Mouse (Mus musculus) intestine, embryonic 14.5 days (tissue): ENCODE measurements around the gene Gprc5b. TPM values are rescaled to one million over a fixed set of nuclear protein-coding genes. Genes with fewer than 3 reads are reported as not detected.

Experiments used
- ATAC-seq: fragments of 200-750 bp; cut with Nextera tagmentation; replicated peaks from 2 replicates; pipeline ENCODE4 v1.8.0; 2017; ENCODE audit warnings: low read depth, moderate number of reproducible peaks, moderate TSS enrichment, moderate library complexity; ENCODE audit not compliant: low FRiP score, low TSS enrichment
- DNase-seq: peaks from one replicate; pipeline ENCODE4 v3.0.0-alpha.2; 2018; ENCODE audit warnings: low spot score
- H3K27ac ChIP-seq: fragments of 300-500 bp; sonication (generic); 2 replicates; pipeline ENCODE4 v1.5.1; 2014; ENCODE audit warnings: low read depth, mild to moderate bottlenecking, control low read depth
- H3K27me3 ChIP-seq: fragments of 300-500 bp; sonication (generic); replicated peaks from 2 replicates; pipeline ENCODE4 v1.6.1; 2014; ENCODE audit warnings: low read length, control low read depth; ENCODE audit not compliant: control insufficient read depth, insufficient read depth
- H3K36me3 ChIP-seq: fragments of 300-500 bp; sonication (generic); 2 replicates; pipeline ENCODE4 v1.6.1; 2014; ENCODE audit warnings: low read length, control low read depth; ENCODE audit not compliant: control insufficient read depth, insufficient read depth
- H3K4me1 ChIP-seq: fragments of 300-500 bp; sonication (generic); replicated peaks from 2 replicates; pipeline ENCODE4 v1.6.1; 2014; ENCODE audit warnings: low read length, control low read depth, mixed read lengths; ENCODE audit not compliant: control insufficient read depth, insufficient read depth
- H3K4me2 ChIP-seq: fragments of 300-500 bp; sonication (generic); 2 replicates; pipeline ENCODE4 v1.6.1; 2014; ENCODE audit warnings: low read length
- H3K4me3 ChIP-seq: fragments of 300-500 bp; sonication (generic); 2 replicates; pipeline ENCODE4 v1.5.1; 2014; ENCODE audit warnings: low read depth, low read length, control low read depth, mixed read lengths
- H3K9ac ChIP-seq: fragments of 300-500 bp; sonication (generic); 2 replicates; pipeline ENCODE4 v1.6.1; 2014; ENCODE audit warnings: mild to moderate bottlenecking, low read length
- H3K9me3 ChIP-seq: fragments of 300-500 bp; sonication (generic); 2 replicates; pipeline ENCODE4 v1.6.1; 2016; ENCODE audit warnings: low read length, control low read depth; ENCODE audit not compliant: control insufficient read depth
- WGBS: fragments of 180-500 bp; shearing (Covaris S2); extraction: QIAGEN DNeasy Blood & Tissue Kit; methylation state at CpG from one replicate; pipeline ENCODE4 v1.1.7; 2014; 5-methylcytosine and 5-hydroxymethylcytosine counted together
- polyA plus RNA-seq: library from polyadenylated mRNA; unstranded; fragments of >200 nt; fragmentation: Nextera tagmentation; extraction: Ambion mirVana; gene quantifications from 2 replicates; pipeline ENCODE4 v1.2.1, GENCODE M21; 2014

Gprc5b gene
- polyA plus RNA-seq, 1 experiment from 2014 or later = 7.9 TPM

- Histone ChIP-seq H3K9me3 (no peaks in the 10 kb centered on the region), H3K4me3 (no peak overlapping the region), H3K27me3 (no peaks in the 10 kb centered on the region), H3K9ac (no peak overlapping the region), H3K36me3 (no peaks in the 10 kb centered on the region), H3K4me2 (no peak overlapping the region), H3K27ac (no peak overlapping the region), H3K4me1 (no peaks in the 10 kb centered on the region)
- DNase-seq (no peak), ATAC-seq (no peak)
- WGBS = 50% methylated on average over 2 of the region's 2 CpGs
Measured at GRCm38 (mm10) chr7:118935306-118935705, 59.7 kb downstream of the Gprc5b start.

GRCm38 (mm10) chr7:118931502-118932395 lies 63.3 kb downstream of the Gprc5b start:
- Histone ChIP-seq H3K27me3 (no peaks in the 10 kb centered on the region), H3K4me2 (no peak overlapping the region), H3K36me3 (no peaks in the 10 kb centered on the region), H3K9me3 (no peaks in the 10 kb centered on the region), H3K27ac (no peak overlapping the region), H3K4me3 (no peak overlapping the region), H3K4me1 (no peaks in the 10 kb centered on the region), H3K9ac (no peak overlapping the region)
- WGBS = 77% methylated on average over 17 of the region's 17 CpGs
- DNase-seq (no peak), ATAC-seq (no peak)

GRCm38 (mm10) chr7:118929601-118930311 lies 65.3 kb downstream of the Gprc5b start:
- H3K4me2 ChIP-seq = no peak overlapping the region
- peak; percentile 73 for ATAC-seq

GRCm38 (mm10) chr7:118928916-118929315 lies 66.1 kb downstream of the Gprc5b start:
- no peak overlapping the region for H3K4me2 ChIP-seq
- WGBS = 61% methylated on average over 8 of the region's 8 CpGs
- H3K9ac ChIP-seq = no peak overlapping the region
- H3K9me3 ChIP-seq = no peaks in the 10 kb centered on the region
- ATAC-seq = no peak
- no peak overlapping the region for H3K4me3 ChIP-seq
- no peak overlapping the region for H3K27ac ChIP-seq
- no peaks in the 10 kb centered on the region for H3K4me1 ChIP-seq
- no peaks in the 10 kb centered on the region for H3K27me3 ChIP-seq
- H3K36me3 ChIP-seq = no peaks in the 10 kb centered on the region
- DNase-seq = no peak

More at GRCm38 (mm10) chr7:118929601-118930311, 65.3 kb downstream of the Gprc5b start:
- Histone ChIP-seq H3K9ac (no peak overlapping the region), H3K4me1 (no peaks in the 10 kb centered on the region), H3K36me3 (no peaks in the 10 kb centered on the region), H3K27ac (no peak overlapping the region), H3K9me3 (no peaks in the 10 kb centered on the region), H3K27me3 (no peaks in the 10 kb centered on the region), H3K4me3 (no peak overlapping the region)
- peak; percentile 70 for DNase-seq
- 13% methylated on average over 16 of the region's 16 CpGs for WGBS

- no peak overlapping the region for H3K4me3 ChIP-seq
- no peak overlapping the region for H3K9ac ChIP-seq
- H3K4me1 ChIP-seq = no peaks in the 10 kb centered on the region
- H3K27ac ChIP-seq = no peak overlapping the region
- no peaks in the 10 kb centered on the region for H3K9me3 ChIP-seq
- no peaks in the 10 kb centered on the region for H3K27me3 ChIP-seq
- no peaks in the 10 kb centered on the region for H3K36me3 ChIP-seq
- ATAC-seq = no peak
- no peak for DNase-seq
- 86% methylated on average over 3 of the region's 3 CpGs for WGBS
- no peak overlapping the region for H3K4me2 ChIP-seq
Measured at GRCm38 (mm10) chr7:118928316-118928715, 66.7 kb downstream of the Gprc5b start.

GRCm38 (mm10) chr7:118927279-118927678 lies 67.7 kb downstream of the Gprc5b start:
- ATAC-seq (no peak), DNase-seq (no peak)
- WGBS = 94% methylated on average over 2 of the region's 2 CpGs

GRCm38 (mm10) chr7:118926516-118927260 lies 68.3 kb downstream of the Gprc5b start:
- Histone ChIP-seq H3K27ac (no peak overlapping the region), H3K36me3 (no peaks in the 10 kb centered on the region), H3K4me2 (no peak overlapping the region), H3K9ac (no peak overlapping the region), H3K4me1 (no peaks in the 10 kb centered on the region), H3K9me3 (no peaks in the 10 kb centered on the region), H3K27me3 (no peaks in the 10 kb centered on the region), H3K4me3 (no peak overlapping the region)
- 85% methylated on average over 6 of the region's 6 CpGs for WGBS
- no peak for DNase-seq
- no peak for ATAC-seq

More at GRCm38 (mm10) chr7:118927279-118927678, 67.7 kb downstream of the Gprc5b start:
- Histone ChIP-seq H3K4me2 (no peak overlapping the region), H3K4me1 (no peaks in the 10 kb centered on the region), H3K36me3 (no peaks in the 10 kb centered on the region), H3K27ac (no peak overlapping the region), H3K9ac (no peak overlapping the region), H3K4me3 (no peak overlapping the region), H3K27me3 (no peaks in the 10 kb centered on the region), H3K9me3 (no peaks in the 10 kb centered on the region)

- no peaks in the 10 kb centered on the region for H3K36me3 ChIP-seq
- no peaks in the 10 kb centered on the region for H3K4me1 ChIP-seq
- no peak overlapping the region for H3K4me3 ChIP-seq
- no peak overlapping the region for H3K4me2 ChIP-seq
- 67% methylated on average over 3 of the region's 3 CpGs for WGBS
- no peak overlapping the region for H3K9ac ChIP-seq
- H3K27ac ChIP-seq = no peak overlapping the region
- no peaks in the 10 kb centered on the region for H3K27me3 ChIP-seq
- H3K9me3 ChIP-seq = no peaks in the 10 kb centered on the region
- DNase-seq (no peak), ATAC-seq (no peak)
Measured at GRCm38 (mm10) chr7:118925547-118925946, 69.5 kb downstream of the Gprc5b start.
